Mouse (Mus musculus): Measurements from ENCODE around the gene Kif20b.
A peak's percentile ranks its signal among the peaks of the same experiment; 100 is the strongest.

The Kif20b gene

DNA sequence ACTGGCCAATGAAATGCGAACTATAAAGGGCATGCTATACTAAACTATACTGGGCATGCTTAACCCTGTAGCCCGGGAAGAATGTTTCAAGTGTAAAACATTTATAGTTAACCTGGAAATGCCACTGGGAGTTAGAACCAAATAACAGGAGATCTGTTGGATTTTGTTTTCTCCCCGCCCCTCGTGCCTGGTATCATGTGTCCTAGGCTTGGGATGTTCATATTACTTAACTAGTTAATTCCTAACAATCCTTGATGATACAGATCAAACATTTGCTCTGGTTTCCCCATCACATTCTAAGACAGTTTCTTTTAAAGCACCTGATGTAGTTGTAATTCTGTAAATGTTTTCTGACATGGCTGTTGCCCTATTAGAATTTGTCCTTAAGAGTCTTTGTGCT is 2.1 kb upstream of the Kif20b start:
- DNase-seq (ENCODE audit: extremely low spot score), result no peak

DNA sequence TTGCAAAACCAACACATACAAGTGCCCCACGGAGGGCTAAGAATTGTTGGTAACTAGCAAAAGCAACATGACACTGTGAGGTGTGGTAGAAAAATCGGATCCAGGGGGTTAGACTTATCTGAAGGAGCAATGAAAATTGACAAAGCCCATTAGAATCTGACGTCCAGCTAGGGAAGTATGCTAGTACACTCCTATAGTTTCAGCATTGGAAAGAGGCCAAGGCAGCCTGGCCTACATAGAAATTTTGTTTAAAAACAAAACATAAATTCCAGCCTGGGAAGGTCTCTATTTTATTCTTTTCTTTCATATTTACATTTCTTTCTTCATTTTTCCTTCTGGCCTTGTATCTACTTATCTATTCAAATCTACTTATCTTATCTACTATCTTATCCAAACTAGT is 1.6 kb upstream of the Kif20b start:
- DNase-seq (ENCODE audit: extremely low spot score), result no peak

DNA sequence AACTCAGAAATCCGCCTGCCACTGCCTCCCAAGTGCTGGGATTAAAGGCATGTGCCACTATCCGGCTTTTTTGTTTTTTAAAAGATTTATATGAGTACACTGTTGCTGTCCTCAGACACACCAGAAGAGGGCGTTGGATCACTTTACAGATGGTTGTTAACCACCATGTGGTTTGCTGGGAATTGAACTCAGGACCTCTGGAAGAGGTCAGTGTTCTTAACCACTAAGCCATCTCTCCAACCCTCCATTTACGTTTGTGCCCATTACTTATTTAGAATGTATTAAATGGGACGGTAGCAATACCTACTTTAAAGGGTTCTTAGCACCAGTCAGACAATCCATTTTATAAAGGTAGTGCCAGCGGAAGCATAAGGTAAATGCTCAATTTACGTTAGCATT is 909 bp upstream of the Kif20b start:
- no peak for DNase-seq (ENCODE audit: extremely low spot score)

DNA sequence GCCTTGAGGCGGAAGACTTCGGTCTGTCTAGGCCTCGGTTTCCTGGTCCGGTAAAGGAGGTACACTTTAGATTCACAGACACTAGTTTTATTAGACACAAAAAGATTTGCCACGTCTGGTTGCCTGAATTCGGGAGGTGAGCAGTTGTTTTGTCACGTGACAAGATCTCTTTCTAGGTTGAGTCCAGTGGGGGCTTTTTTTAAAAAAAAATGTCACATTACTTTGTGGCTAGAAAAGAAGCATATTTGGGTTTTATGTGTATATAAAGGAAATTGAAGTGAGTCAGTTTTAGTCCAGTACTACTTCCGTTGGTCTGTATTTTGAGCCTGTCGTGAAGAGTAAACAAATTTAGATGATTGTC is 422 bp downstream of the Kif20b start:
- DNase-seq (ENCODE audit: extremely low spot score), result no peak

DNA sequence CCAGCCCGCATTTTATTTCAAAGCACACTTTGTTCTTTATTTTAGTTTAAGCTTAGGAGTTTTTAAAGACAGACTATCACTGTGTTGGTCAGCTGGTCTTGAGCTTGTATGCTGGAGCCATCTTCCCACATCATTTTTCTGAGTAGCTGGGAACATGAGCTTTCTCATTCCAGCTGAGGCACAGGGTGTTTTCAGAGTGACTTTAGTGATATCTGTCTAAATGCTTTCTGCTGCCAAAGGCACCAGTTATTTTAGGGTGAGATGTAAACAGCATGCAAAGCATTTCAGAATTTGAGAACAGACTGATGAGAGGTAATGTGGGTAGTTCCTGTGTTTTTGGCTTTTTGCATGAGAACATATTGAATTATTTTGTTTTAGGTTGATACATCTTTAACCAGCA is 25.0 kb downstream of the Kif20b start:
- DNase-seq (ENCODE audit: extremely low spot score), result no peak

DNA sequence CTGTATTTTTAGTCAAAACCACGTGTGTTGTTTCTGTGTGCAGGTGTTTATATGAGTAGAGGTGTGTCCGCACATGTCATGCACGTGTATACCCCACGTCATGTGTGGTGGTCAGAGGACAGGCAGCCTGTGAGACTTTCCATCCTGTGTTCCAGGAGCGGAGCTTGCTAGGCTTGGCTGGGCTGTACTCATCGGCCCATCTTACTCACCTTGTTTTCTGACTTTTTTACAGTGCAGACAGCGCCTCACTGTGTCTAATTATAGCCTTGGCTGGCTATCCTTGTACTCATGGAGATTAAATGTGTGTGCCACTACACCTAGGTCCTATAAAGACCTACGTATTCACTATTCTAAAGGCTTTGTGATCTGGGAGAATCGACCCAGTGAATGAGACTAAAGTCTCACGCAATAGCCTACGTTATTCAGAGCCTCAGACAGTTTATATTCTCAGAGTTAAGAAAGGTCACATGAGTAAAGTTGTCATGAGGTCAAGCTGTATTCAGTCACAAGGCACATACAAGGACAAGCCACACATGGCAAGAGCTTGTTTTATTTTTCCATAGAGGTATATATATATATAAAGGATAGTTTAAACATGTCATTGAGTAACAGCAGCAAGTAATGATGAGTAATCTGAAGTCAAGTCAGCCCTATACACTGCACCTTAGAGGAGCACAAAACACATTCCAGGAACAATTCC is 31.8 kb downstream of the Kif20b start:
- no peak for DNase-seq (ENCODE audit: extremely low spot score)

DNA sequence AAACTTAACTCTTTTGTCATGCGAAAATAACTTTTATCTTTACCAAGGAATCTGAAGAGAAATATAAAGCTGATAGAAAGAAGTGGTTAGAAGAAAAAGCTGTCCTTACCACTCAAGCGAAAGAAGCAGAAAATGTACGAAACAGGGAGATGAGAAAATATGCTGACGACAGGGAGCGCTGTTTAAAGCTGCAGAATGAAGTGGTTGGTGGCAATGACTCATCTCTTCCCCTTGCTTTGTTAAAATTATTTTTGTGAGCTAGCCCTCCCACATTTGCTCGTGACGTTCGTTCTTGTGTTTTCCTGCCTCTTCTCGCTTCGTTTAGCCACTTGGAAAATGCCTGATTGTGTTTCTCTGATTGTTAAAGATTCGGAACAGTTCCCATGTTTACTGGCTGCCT is 37.2 kb downstream of the Kif20b start:
- DNase-seq (ENCODE audit: extremely low spot score), result no peak

DNA sequence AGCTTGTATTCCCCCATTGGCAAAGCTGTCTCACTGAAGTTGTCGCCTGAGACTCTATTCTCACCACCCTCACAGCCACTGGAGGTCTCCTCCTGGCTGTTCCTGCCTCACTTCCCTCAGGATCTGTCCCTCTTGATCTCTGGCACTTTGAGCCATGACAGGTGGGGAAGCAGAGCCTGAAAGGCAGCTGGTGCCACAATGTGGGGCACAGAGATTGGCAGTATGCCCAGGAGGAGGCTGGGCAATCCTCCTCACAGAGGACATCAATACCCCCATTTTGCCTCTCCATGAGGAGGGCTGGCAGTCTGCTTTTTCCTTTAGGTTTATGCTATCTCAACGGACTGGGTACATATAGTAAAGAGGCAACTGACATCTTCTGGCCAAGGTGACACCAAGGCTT is 62.6 kb downstream of the Kif20b start:
- DNase-seq (ENCODE audit: extremely low spot score), result no peak

DNA sequence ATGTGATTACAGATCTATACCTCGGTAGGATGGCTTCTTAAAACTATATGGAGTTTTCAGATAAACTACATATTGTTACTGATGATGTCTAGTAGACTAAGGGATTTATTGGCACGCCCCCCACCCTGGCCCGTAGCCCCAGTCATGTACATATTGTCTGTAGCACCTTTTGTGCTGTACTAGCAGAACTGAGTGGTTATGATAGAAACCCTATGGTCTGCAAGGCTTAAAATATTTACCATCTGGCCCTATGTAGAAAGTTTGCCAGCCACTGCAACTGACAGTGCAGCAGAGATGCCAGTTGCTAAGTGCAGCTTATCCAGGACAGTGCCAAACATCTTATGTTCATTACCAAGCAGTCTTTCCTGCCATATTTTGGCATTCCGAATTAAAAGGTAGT is 68.3 kb downstream of the Kif20b start:
- no peak for DNase-seq (ENCODE audit: extremely low spot score)

DNA sequence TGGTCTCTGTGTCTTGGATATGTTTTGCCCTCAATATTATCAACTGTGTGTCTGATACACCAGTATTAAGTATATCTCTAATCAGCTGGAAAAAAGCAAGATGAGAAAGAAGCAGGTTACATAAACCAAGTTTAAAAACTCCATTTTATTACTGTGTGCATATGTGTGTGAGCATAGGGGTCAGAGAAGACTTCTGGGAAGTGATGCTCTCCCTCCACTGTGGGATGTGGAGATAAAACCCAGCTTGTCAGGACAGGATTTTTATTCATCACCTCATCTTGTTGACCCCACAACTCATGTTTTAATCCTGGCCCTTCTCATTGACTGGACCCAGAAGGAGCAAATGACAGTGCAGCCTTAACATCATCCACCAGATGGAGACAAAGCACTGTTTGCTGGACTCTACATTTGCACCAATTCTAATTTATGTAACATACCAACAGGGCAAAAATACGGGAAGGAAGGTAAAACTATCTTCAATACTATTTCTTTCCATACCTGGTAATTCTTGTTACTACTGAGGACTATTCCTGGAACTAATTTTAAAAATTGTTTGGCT is 70.9 kb downstream of the Kif20b start:
- peak; percentile 52 for DNase-seq (ENCODE audit: extremely low spot score)

DNA sequence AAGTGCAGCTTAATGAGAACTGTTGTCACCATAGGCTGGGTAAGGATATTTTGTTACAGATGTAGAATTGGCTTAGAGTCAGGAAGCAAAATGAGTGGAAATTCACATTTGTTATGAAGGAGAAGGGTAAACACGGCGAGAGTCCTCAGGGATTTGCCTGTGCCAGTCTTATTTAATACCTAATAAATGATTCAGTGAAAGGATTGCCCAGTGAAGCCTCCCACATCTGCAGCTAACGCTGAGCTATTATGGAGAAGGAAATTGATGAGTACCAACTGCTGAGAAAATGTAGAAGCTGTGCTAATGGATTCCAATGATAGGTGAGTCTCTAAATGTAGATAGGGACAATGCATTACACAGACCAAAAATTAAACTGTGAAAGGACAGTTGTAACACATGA is 92.9 kb downstream of the Kif20b start:
- DNase-seq (ENCODE audit: extremely low spot score), result no peak

DNA sequence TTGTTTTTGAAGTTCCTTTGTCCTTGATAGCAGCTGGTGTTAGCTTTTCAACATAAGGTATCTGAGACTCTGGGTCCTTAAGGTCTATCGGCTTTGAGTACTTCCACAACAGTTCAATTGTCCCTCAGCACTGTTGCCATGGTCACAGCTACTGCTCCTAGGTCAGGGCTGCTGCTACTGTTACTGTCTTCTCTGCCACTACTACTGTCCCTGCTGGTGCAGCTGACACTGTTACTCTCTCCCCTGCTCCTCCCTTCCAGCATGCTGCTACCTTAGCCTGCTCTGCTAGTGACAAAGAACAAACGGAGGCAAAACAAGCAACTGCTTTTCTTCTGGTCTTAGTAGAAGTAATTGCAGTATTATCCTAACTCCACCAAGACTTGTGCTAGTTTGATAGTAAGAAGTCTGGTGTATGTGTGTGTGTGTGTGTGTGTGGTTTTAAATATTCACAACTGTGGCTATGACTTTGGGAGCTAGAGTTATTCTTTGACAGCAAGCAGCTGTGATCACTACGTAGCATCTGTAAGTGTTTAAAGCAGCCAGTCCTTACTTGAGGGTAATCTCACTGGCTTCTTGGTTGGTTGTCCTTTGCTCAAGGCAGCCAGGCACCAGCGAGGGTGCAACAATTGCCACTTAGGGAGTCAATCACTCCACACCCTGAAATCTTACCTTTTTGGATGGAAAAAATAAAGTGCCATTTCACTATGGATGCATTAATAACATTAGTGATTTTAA is 95.5 kb downstream of the Kif20b start:
- DNase-seq (ENCODE audit: extremely low spot score), result no peak

DNA sequence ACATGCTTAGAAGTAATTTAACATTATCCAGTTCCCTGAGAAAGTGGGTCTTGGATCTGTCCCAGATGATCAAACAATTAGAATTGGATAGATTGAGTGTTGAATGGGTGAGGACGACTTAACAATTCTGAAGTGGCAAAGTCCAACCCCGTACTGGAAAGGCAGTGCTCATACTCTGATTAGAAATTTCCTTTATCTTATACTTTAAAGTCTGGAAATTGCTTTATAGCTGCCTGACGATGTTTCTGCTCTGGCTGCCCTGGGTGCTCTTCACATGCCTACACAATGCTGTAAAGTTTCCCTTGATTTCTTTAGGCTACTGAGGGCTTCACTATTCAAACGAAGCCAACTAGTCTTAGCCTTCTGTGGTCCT is 96.0 kb downstream of the Kif20b start:
- DNase-seq (ENCODE audit: extremely low spot score), result no peak
